Mouse (Mus musculus) heart, embryonic 13.5 days (tissue): ENCODE results near the gene Olfr1410. TPM values are rescaled to one million over a fixed set of nuclear protein-coding genes. Genes with fewer than 3 reads are reported as not detected.

Experiments used
- ATAC-seq: fragments of 200-750 bp; cut with Nextera tagmentation; 2 replicates; pipeline ENCODE4 v1.8.0; 2017; ENCODE audit warnings: moderate TSS enrichment; ENCODE audit not compliant: insufficient number of reproducible peaks, low FRiP score, low TSS enrichment; ENCODE audit errors: extremely low read depth
- H3K27ac ChIP-seq: fragments of 300-500 bp; sonication (generic); replicated peaks from 2 replicates; pipeline ENCODE4 v1.5.1; 2015; ENCODE audit warnings: moderate library complexity, mild to moderate bottlenecking, inconsistent platforms
- H3K27me3 ChIP-seq: fragments of 300-500 bp; sonication (generic); replicated peaks from 2 replicates; pipeline ENCODE4 v1.6.1; 2015; ENCODE audit warnings: mild to moderate bottlenecking, inconsistent platforms
- H3K36me3 ChIP-seq: fragments of 300-500 bp; sonication (generic); 2 replicates; pipeline ENCODE4 v1.6.1; 2015; ENCODE audit warnings: mild to moderate bottlenecking, inconsistent platforms
- H3K4me1 ChIP-seq: fragments of 300-500 bp; sonication (generic); 2 replicates; pipeline ENCODE4 v1.6.1; 2015; ENCODE audit warnings: inconsistent platforms
- H3K4me2 ChIP-seq: fragments of 300-500 bp; sonication (generic); 2 replicates; pipeline ENCODE4 v1.6.1; 2015; ENCODE audit warnings: inconsistent platforms, mild to moderate bottlenecking, moderate library complexity
- H3K4me3 ChIP-seq: fragments of 300-500 bp; sonication (generic); 2 replicates; pipeline ENCODE4 v1.5.1; 2015; ENCODE audit warnings: moderate library complexity, mild to moderate bottlenecking, inconsistent platforms
- H3K9ac ChIP-seq: fragments of 300-500 bp; sonication (generic); 2 replicates; pipeline ENCODE4 v1.6.1; 2015; ENCODE audit warnings: inconsistent platforms, mild to moderate bottlenecking, moderate library complexity
- H3K9me3 ChIP-seq: fragments of 300-500 bp; sonication (generic); 2 replicates; pipeline ENCODE4 v1.6.1; 2016; ENCODE audit warnings: inconsistent platforms
- WGBS: fragments of 180-500 bp; shearing (Covaris S2); methylation state at CpG from one replicate; pipeline ENCODE4 v1.1.7; 2015; ENCODE audit warnings: mixed read lengths; 5-methylcytosine and 5-hydroxymethylcytosine counted together
- polyA plus RNA-seq: library from polyadenylated mRNA; unstranded; fragments of >200 nt; fragmentation: Nextera tagmentation; extraction: Ambion mirVana; gene quantifications from 2 replicates; pipeline ENCODE4 v1.2.1, GENCODE M21; 2015

Olfr1410 gene
- polyA plus RNA-seq, 1 experiment from 2014 or later: not detected

GRCm38 (mm10) chr1:92654676-92655075 lies 49.1 kb downstream of the Olfr1410 start:
- Histone ChIP-seq H3K27ac (no peak overlapping the region), H3K9ac (no peak overlapping the region), H3K27me3 (peaks cover 80% of the 10 kb centered on the region), H3K4me1 (no peaks in the 10 kb centered on the region), H3K4me3 (no peak overlapping the region), H3K36me3 (no peaks in the 10 kb centered on the region), H3K4me2 (no peak overlapping the region), H3K9me3 (no peaks in the 10 kb centered on the region)
- no peak for ATAC-seq
- 68% methylated on average over 2 of the region's 2 CpGs for WGBS

GRCm38 (mm10) chr1:92657025-92657820 lies 51.6 kb downstream of the Olfr1410 start:
- no peaks in the 10 kb centered on the region for H3K36me3 ChIP-seq
- no peak for ATAC-seq
- 70% methylated on average over 11 of the region's 11 CpGs for WGBS
- no peaks in the 10 kb centered on the region for H3K4me1 ChIP-seq
- peaks cover 71% of the 10 kb centered on the region for H3K27me3 ChIP-seq
- no peak overlapping the region for H3K4me2 ChIP-seq
- no peak overlapping the region for H3K9ac ChIP-seq
- H3K4me3 ChIP-seq: no peak overlapping the region
- H3K9me3 ChIP-seq: no peaks in the 10 kb centered on the region
- no peak overlapping the region for H3K27ac ChIP-seq

- H3K27ac ChIP-seq: no peak overlapping the region
- H3K9me3 ChIP-seq: no peaks in the 10 kb centered on the region
- ATAC-seq: no peak
- H3K27me3 ChIP-seq: peaks cover 59% of the 10 kb centered on the region
- no peak overlapping the region for H3K9ac ChIP-seq
- H3K4me1 ChIP-seq: no peaks in the 10 kb centered on the region
- WGBS: 38% methylated on average over 5 of the region's 5 CpGs
- no peaks in the 10 kb centered on the region for H3K36me3 ChIP-seq
- no peak overlapping the region for H3K4me2 ChIP-seq
- H3K4me3 ChIP-seq: no peak overlapping the region
Measured at GRCm38 (mm10) chr1:92659392-92659791, 53.8 kb downstream of the Olfr1410 start.

Other genes starting within 250 kb of the Olfr1410 start
- gene Ndufa10, start 131.9 kb upstream of the Olfr1410 start, polyA plus RNA-seq: 458 and 534 TPM in 2 replicates
- gene Olfr1416, start 120.7 kb upstream of the Olfr1410 start, polyA plus RNA-seq: not detected in 2 replicates
- not detected in 2 replicates for gene Olfr1415, start 109.7 kb upstream of the Olfr1410 start, polyA plus RNA-seq
- gene Olfr1414, start 87.1 kb upstream of the Olfr1410 start, polyA plus RNA-seq: not detected in 2 replicates
- not detected in 2 replicates for gene Olfr1413, start 34.5 kb upstream of the Olfr1410 start, polyA plus RNA-seq
- not detected in 2 replicates for gene Olfr1412, start 20.0 kb upstream of the Olfr1410 start, polyA plus RNA-seq
- not detected in 2 replicates for gene Olfr1411, start 11.4 kb upstream of the Olfr1410 start, polyA plus RNA-seq
- not detected in 2 replicates for gene Olfr12, start 12.0 kb downstream of the Olfr1410 start, polyA plus RNA-seq
- 403 and 485 TPM in 2 replicates for gene Cops9, start 36.2 kb downstream of the Olfr1410 start, polyA plus RNA-seq
- gene Otos, start 43.1 kb downstream of the Olfr1410 start, polyA plus RNA-seq: not detected in 2 replicates
- 53.1 and 61.5 TPM in 2 replicates for gene Gpc1, start 225.9 kb downstream of the Olfr1410 start, polyA plus RNA-seq